Mouse (Mus musculus) kidney, embryonic 15.5 days (tissue): ENCODE data around the gene Aldh6a1. TPM values are rescaled to one million over a fixed set of nuclear protein-coding genes. Genes with fewer than 3 reads are reported as not detected.

Source experiments
- ATAC-seq: fragments of 200-750 bp; cut with Nextera tagmentation; replicated peaks from 2 replicates; pipeline ENCODE4 v1.8.0; 2017; ENCODE audit warnings: moderate TSS enrichment; ENCODE audit not compliant: low FRiP score
- H3K27ac ChIP-seq: fragments of 300-500 bp; sonication (generic); 2 replicates; pipeline ENCODE4 v1.5.1; 2015; ENCODE audit warnings: mild to moderate bottlenecking, inconsistent platforms
- H3K27me3 ChIP-seq: fragments of 300-500 bp; sonication (generic); 2 replicates; pipeline ENCODE4 v1.6.1; 2015; ENCODE audit warnings: inconsistent platforms
- H3K36me3 ChIP-seq: fragments of 300-500 bp; sonication (generic); 2 replicates; pipeline ENCODE4 v1.6.1; 2015; ENCODE audit warnings: inconsistent platforms
- H3K4me1 ChIP-seq: fragments of 300-500 bp; sonication (generic); 2 replicates; pipeline ENCODE4 v1.6.1; 2015; ENCODE audit warnings: inconsistent platforms
- H3K4me2 ChIP-seq: fragments of 300-500 bp; sonication (generic); 2 replicates; pipeline ENCODE4 v1.6.1; 2015; ENCODE audit warnings: moderate library complexity, mild to moderate bottlenecking, inconsistent platforms
- H3K4me3 ChIP-seq: fragments of 300-500 bp; sonication (generic); replicated peaks from 2 replicates; pipeline ENCODE4 v1.5.1; 2015; ENCODE audit warnings: mild to moderate bottlenecking, inconsistent platforms
- H3K9ac ChIP-seq: fragments of 300-500 bp; sonication (generic); 2 replicates; pipeline ENCODE4 v1.6.1; 2015; ENCODE audit warnings: mild to moderate bottlenecking, inconsistent platforms
- H3K9me3 ChIP-seq: fragments of 300-500 bp; sonication (generic); replicated peaks from 2 replicates; pipeline ENCODE4 v1.6.1; 2016; ENCODE audit warnings: inconsistent platforms
- WGBS: fragments of 180-500 bp; shearing (Covaris S2); methylation state at CpG from one replicate; pipeline ENCODE4 v1.1.7; 2015; ENCODE audit warnings: mixed read lengths; 5-methylcytosine and 5-hydroxymethylcytosine counted together
- polyA plus RNA-seq: library from polyadenylated mRNA; unstranded; fragments of >200 nt; fragmentation: Nextera tagmentation; extraction: Ambion mirVana; gene quantifications from 2 replicates; pipeline ENCODE4 v1.2.1, GENCODE M21; 2015

Aldh6a1 gene
- polyA plus RNA-seq, 1 experiment from 2014 or later = 60.7 TPM

- Histone ChIP-seq H3K9me3 (no peaks in the 10 kb centered on the region), H3K36me3 (0 out of 2 replicates have a peak, but pooled peaks cover 7% of the 10 kb centered on the region), H3K4me2 (no peak overlapping the region), H3K9ac (no peak overlapping the region), H3K4me3 (no peak overlapping the region), H3K27ac (no peak overlapping the region), H3K27me3 (no peaks in the 10 kb centered on the region), H3K4me1 (no peaks in the 10 kb centered on the region)
- WGBS = 94% methylated on average over 4 of the region's 4 CpGs
- ATAC-seq = no peak
These were observed 58.1 kb downstream of the Aldh6a1 start for GRCm38 (mm10) chr12:84392681-84393080.

DNA sequence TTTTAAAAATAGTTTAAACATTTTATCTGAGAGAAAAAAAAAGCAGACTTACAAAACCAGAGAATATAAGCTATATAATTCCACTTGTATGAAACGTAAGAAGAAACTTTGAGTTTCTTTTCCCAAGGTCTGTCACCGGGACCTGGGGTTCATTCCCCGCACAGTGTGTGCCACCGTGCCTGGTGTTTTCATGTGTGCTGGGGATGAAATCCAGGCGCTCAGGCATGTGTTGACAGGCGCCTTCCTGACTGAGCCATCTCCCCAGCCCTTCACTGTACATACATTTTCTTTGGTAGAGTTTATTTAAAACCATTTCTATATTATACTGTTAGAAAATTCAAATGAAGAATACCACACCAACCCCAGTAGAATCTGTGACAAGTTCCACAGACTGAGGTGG, 60.5 kb downstream of the Aldh6a1 start:
- WGBS = 87% methylated on average over 6 of the region's 6 CpGs
- Histone ChIP-seq H3K36me3 (0 out of 2 replicates have a peak, but pooled peaks cover 7% of the 10 kb centered on the region), H3K4me3 (no peak overlapping the region), H3K9me3 (no peaks in the 10 kb centered on the region), H3K4me1 (no peaks in the 10 kb centered on the region), H3K27me3 (no peaks in the 10 kb centered on the region), H3K4me2 (no peak overlapping the region), H3K9ac (no peak overlapping the region), H3K27ac (no peak overlapping the region)
- no peak for ATAC-seq

- no peaks in the 10 kb centered on the region for H3K9me3 ChIP-seq
- 68% methylated on average over 14 of the region's 14 CpGs for WGBS
- H3K9ac ChIP-seq = no peak overlapping the region
- H3K4me3 ChIP-seq = no peak overlapping the region
- no peaks in the 10 kb centered on the region for H3K27me3 ChIP-seq
- no peak for ATAC-seq
- H3K36me3 ChIP-seq = 0 out of 2 replicates have a peak, but pooled peaks cover 7% of the 10 kb centered on the region
- H3K4me1 ChIP-seq = no peaks in the 10 kb centered on the region
- no peak overlapping the region for H3K27ac ChIP-seq
- peak overlapping the region; percentile 11; the same call in 1 of the 2 replicates for H3K4me2 ChIP-seq
These were observed 61.9 kb downstream of the Aldh6a1 start for GRCm38 (mm10) chr12:84388774-84389400.

GRCm38 (mm10) chr12:84388097-84388496, 62.7 kb downstream of the Aldh6a1 start:
- ATAC-seq = no peak

DNA sequence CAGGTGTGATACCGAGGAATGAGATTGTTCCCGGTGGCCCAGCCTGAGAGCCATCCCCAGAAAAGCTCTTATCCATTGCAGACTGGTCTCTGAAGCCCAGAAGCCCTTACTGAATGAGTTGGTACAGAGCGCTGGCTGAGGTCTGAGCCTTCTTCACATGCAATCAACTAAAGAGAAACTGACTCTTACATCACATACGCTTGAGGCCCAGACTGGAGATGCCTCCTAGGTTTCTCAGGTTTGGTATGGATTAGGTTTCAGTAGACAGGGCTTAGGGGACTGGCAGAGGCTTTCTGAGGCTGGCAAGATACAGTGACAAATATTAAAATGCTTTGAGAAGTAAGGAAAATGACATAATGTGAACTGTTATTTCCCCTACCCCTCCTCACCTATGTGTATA, 65.4 kb downstream of the Aldh6a1 start:
- Histone ChIP-seq H3K36me3 (0 out of 2 replicates have a peak, but pooled peaks cover 7% of the 10 kb centered on the region), H3K9me3 (no peaks in the 10 kb centered on the region), H3K4me2 (no peak overlapping the region), H3K4me1 (no peaks in the 10 kb centered on the region), H3K4me3 (no peak overlapping the region), H3K27ac (no peak overlapping the region), H3K27me3 (no peaks in the 10 kb centered on the region), H3K9ac (no peak overlapping the region)
- no peak for ATAC-seq
- WGBS = 93% methylated on average over 4 of the region's 4 CpGs

More at GRCm38 (mm10) chr12:84388097-84388496, 62.7 kb downstream of the Aldh6a1 start:
- 86% methylated on average over 8 of the region's 8 CpGs for WGBS
- no peak overlapping the region for H3K4me3 ChIP-seq
- no peaks in the 10 kb centered on the region for H3K9me3 ChIP-seq
- 0 out of 2 replicates have a peak, but pooled peaks cover 7% of the 10 kb centered on the region for H3K36me3 ChIP-seq
- no peaks in the 10 kb centered on the region for H3K27me3 ChIP-seq
- H3K4me1 ChIP-seq = no peaks in the 10 kb centered on the region
- no peak overlapping the region for H3K9ac ChIP-seq
- no peak overlapping the region for H3K27ac ChIP-seq
- no peak overlapping the region for H3K4me2 ChIP-seq

DNA sequence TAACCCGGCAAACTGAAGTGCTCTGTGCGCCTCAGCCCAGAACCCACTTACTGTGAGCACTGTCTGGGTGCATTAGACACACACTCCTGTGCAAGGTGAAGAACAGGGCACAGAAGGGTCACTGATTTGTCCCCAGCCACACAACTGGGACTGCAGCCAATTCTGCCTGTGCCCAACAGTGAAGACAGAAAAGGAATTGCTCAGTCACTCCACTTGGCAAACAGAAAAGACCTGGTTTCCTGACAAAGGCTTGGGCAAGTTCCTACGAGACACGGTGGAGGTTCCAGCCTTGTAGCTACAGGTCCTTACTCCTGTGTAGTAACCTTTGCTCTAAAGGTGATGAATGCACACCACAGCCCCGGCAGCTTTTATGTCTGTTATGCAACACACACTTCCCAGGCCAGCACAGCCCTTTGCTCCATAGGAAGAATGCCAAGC, 66.1 kb downstream of the Aldh6a1 start:
- H3K4me3 ChIP-seq = no peak overlapping the region
- H3K4me1 ChIP-seq = no peaks in the 10 kb centered on the region
- no peak overlapping the region for H3K27ac ChIP-seq
- H3K4me2 ChIP-seq = no peak overlapping the region
- H3K27me3 ChIP-seq = no peaks in the 10 kb centered on the region
- H3K9me3 ChIP-seq = no peaks in the 10 kb centered on the region
- H3K36me3 ChIP-seq = peaks cover 7% of the 10 kb centered on the region; the same call in 1 of the 2 replicates
- no peak for ATAC-seq
- H3K9ac ChIP-seq = no peak overlapping the region
- 82% methylated on average over 5 of the region's 5 CpGs for WGBS

GRCm38 (mm10) chr12:84382369-84382768, 68.4 kb downstream of the Aldh6a1 start:
- no peaks in the 10 kb centered on the region for H3K9me3 ChIP-seq
- 83% methylated on average over 4 of the region's 4 CpGs for WGBS
- H3K4me2 ChIP-seq = no peak overlapping the region
- no peak overlapping the region for H3K4me3 ChIP-seq
- H3K4me1 ChIP-seq = no peaks in the 10 kb centered on the region
- H3K27me3 ChIP-seq = no peaks in the 10 kb centered on the region
- H3K9ac ChIP-seq = no peak overlapping the region
- no peak overlapping the region for H3K27ac ChIP-seq
- H3K36me3 ChIP-seq = peaks cover 12% of the 10 kb centered on the region
- ATAC-seq = no peak

Other genes starting within 250 kb of the Aldh6a1 start
- 8.7 and 10.8 TPM in 2 replicates for gene Elmsan1, start 232.1 kb downstream of the Aldh6a1 start, polyA plus RNA-seq
- 25.4 and 26.7 TPM in 2 replicates for gene Ptgr2, start 165.8 kb downstream of the Aldh6a1 start, polyA plus RNA-seq
- 77.8 and 79.4 TPM in 2 replicates for gene Zfp410, start 134.2 kb downstream of the Aldh6a1 start, polyA plus RNA-seq
- 50.2 and 53.3 TPM in 2 replicates for gene Coq6, start 89.3 kb downstream of the Aldh6a1 start, polyA plus RNA-seq
- 3.7 and 4.2 TPM in 2 replicates for gene Fam161b, start 89.2 kb downstream of the Aldh6a1 start, polyA plus RNA-seq
- 36.8 and 38.0 TPM in 2 replicates for gene Entpd5, start 42.0 kb downstream of the Aldh6a1 start, polyA plus RNA-seq
- gene Bbof1, start 41.9 kb downstream of the Aldh6a1 start, polyA plus RNA-seq = 1.2 and 1.7 TPM in 2 replicates
- gene Rnf113a2, start 33.8 kb downstream of the Aldh6a1 start, polyA plus RNA-seq = 23.8 and 24.8 TPM in 2 replicates
- gene Lin52, start 418 bp upstream of the Aldh6a1 start, polyA plus RNA-seq = 23.2 and 23.4 TPM in 2 replicates
- not detected in 2 replicates for gene Vsx2, start 118.8 kb upstream of the Aldh6a1 start, polyA plus RNA-seq
- 17.1 and 19.9 TPM in 2 replicates for gene Abcd4, start 166.4 kb upstream of the Aldh6a1 start, polyA plus RNA-seq
- gene Vrtn, start 190.0 kb upstream of the Aldh6a1 start, polyA plus RNA-seq = not detected in 2 replicates
- 0.05 and 0.09 TPM in 2 replicates for gene Syndig1l, start 247.8 kb upstream of the Aldh6a1 start, polyA plus RNA-seq